Mouse (Mus musculus): ENCODE results near the gene Ccdc102a.

Ccdc102a gene

GRCm38 (mm10) chr8:94917851-94918495 lies at the start of gene Ccdc102a:
Ccdc102a (minus strand) TSS chr8:94918098.
- no peak for DNase-seq

- DNase-seq, result no peak
Measured at GRCm38 (mm10) chr8:94967554-94967953, 49.7 kb upstream of the Ccdc102a start.

GRCm38 (mm10) chr8:94967071-94967470 lies 49.2 kb upstream of the Ccdc102a start:
- no peak for DNase-seq

- no peak for DNase-seq
Measured at GRCm38 (mm10) chr8:94966578-94966977, 48.7 kb upstream of the Ccdc102a start.

- no peak for DNase-seq
Measured at GRCm38 (mm10) chr8:94964828-94965227, 46.9 kb upstream of the Ccdc102a start.

GRCm38 (mm10) chr8:94962201-94962600 lies 44.3 kb upstream of the Ccdc102a start:
- no peak for DNase-seq

GRCm38 (mm10) chr8:94956078-94956574 lies 38.2 kb upstream of the Ccdc102a start:
- DNase-seq, result no peak

GRCm38 (mm10) chr8:94954921-94955758 lies 37.2 kb upstream of the Ccdc102a start:
- no peak for DNase-seq

GRCm38 (mm10) chr8:94954368-94954737 lies 36.5 kb upstream of the Ccdc102a start:
- DNase-seq, result no peak

- DNase-seq, result no peak
Measured at GRCm38 (mm10) chr8:94953624-94954367, 35.9 kb upstream of the Ccdc102a start.

- DNase-seq, result no peak
Measured at GRCm38 (mm10) chr8:94952086-94952485, 34.2 kb upstream of the Ccdc102a start.

GRCm38 (mm10) chr8:94950458-94950857 lies 32.6 kb upstream of the Ccdc102a start:
- DNase-seq, result no peak

GRCm38 (mm10) chr8:94950046-94950445 lies 32.1 kb upstream of the Ccdc102a start:
- DNase-seq, result peak; percentile 79

GRCm38 (mm10) chr8:94949010-94949409 lies 31.1 kb upstream of the Ccdc102a start:
- no peak for DNase-seq

GRCm38 (mm10) chr8:94948421-94948820 lies 30.5 kb upstream of the Ccdc102a start:
- DNase-seq, result no peak

- no peak for DNase-seq
Measured at GRCm38 (mm10) chr8:94945185-94945584, 27.3 kb upstream of the Ccdc102a start.

GRCm38 (mm10) chr8:94942566-94942965 lies 24.7 kb upstream of the Ccdc102a start:
- peak; percentile 26 for DNase-seq

GRCm38 (mm10) chr8:94935172-94935571 lies 17.3 kb upstream of the Ccdc102a start:
- no peak for DNase-seq

GRCm38 (mm10) chr8:94933918-94934317 lies 16.0 kb upstream of the Ccdc102a start:
- no peak for DNase-seq

GRCm38 (mm10) chr8:94928227-94928626 lies 10.3 kb upstream of the Ccdc102a start:
- DNase-seq, result no peak

GRCm38 (mm10) chr8:94923405-94923804 lies 5.5 kb upstream of the Ccdc102a start, which contains the start of gene Adgrg5:
Adgrg5 (plus strand) TSS chr8:94923694.
- no peak for DNase-seq

- DNase-seq, result no peak
Measured at GRCm38 (mm10) chr8:94922602-94923001, 4.7 kb upstream of the Ccdc102a start.

GRCm38 (mm10) chr8:94922176-94922575 lies 4.3 kb upstream of the Ccdc102a start:
- no peak for DNase-seq

Data from cerebellum, adult 9-10 months (tissue).